Mouse (Mus musculus) heart, adult 2 months (tissue): ENCODE measurements around the gene Exosc1.

Source experiments
- CTCF ChIP-seq: fragments of 200-600 bp; IDR thresholded peaks from 2 replicates; pipeline ENCODE4 v1.8.1; 2022; ENCODE audit warnings: antibody characterized with exemption, mild to moderate bottlenecking, moderate library complexity
- POLR2A ChIP-seq: fragments of 200-500 bp; IDR thresholded peaks from 2 replicates; pipeline ENCODE4 v1.6.1; 2011; ENCODE audit warnings: mild to moderate bottlenecking, low read depth, low read length, control low read depth; ENCODE audit not compliant: insufficient read depth

DNA sequence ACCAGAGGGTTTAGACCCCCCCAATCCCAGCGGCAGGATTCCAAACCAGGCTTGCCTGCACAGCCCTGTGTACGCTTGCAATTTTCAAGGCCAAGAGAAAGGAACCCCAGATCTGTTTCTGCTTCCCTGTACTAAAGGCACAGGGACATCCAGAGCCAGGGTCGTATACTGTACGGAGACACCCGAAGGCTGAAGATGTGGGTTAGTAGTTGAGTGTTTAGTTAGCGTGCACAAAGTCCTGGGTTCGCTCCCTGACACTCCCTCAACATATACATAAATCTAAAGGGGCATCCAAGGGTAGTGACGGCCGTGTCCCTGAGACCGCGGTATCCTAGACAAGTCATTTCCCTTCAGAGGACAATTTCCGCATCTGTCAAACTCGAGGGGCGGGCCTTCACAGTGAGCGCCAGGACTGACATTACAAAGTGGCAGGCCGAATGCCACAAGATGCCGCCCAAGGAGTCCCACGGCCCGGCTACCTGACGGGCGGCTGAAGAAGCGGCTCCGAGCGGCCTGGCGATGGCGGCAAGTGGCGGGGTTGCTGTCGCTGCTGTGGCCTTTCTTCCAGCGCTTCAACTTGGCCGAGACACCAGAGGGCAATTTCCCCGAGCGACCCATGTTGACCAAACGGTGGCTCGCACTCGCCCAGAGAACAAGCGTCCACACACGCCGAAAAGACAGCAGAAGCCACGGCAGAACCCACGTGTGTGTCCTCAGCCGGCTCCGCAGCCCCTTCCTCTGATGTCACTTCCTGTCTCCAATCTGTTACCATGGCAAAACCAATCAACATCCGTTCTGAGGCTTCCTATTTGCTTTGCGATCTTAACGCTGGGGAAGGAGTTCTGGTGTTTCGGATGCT lies 37.5 kb downstream of the Exosc1 start, which contains the start of gene Rrp12:
- TF ChIP-seq POLR2A: peak; percentile 62
- TF ChIP-seq CTCF: no peak
